Mouse (Mus musculus) embryonic facial prominence, embryonic 14.5 days (tissue): Measurements from ENCODE around the gene Fmnl3. TPM values are rescaled to one million over a fixed set of nuclear protein-coding genes. Genes with fewer than 3 reads are reported as not detected.
A peak's percentile ranks its signal among the peaks of the same experiment; 100 is the strongest.

Experiments used
- ATAC-seq: fragments of 200-750 bp; cut with Nextera tagmentation; 2 replicates; pipeline ENCODE4 v1.8.0; 2017; ENCODE audit warnings: low read depth, moderate number of reproducible peaks, moderate TSS enrichment
- DNase-seq: peaks from one replicate; pipeline ENCODE4 v3.0.0-alpha.2; 2015; ENCODE audit warnings: low spot score
- H3K27ac ChIP-seq: fragments of 300-500 bp; sonication (generic); replicated peaks from 2 replicates; pipeline ENCODE4 v1.5.1; 2014; ENCODE audit warnings: low read depth, mild to moderate bottlenecking, low read length, moderate library complexity
- H3K27me3 ChIP-seq: fragments of 300-500 bp; sonication (generic); replicated peaks from 2 replicates; pipeline ENCODE4 v1.6.1; 2014; ENCODE audit warnings: low read length; ENCODE audit not compliant: control insufficient read depth, insufficient read depth
- H3K36me3 ChIP-seq: fragments of 300-500 bp; sonication (generic); 2 replicates; pipeline ENCODE4 v1.6.1; 2014; ENCODE audit warnings: low read length, mixed read lengths; ENCODE audit not compliant: control insufficient read depth, insufficient read depth
- H3K4me1 ChIP-seq: fragments of 300-500 bp; sonication (generic); 2 replicates; pipeline ENCODE4 v1.6.1; 2014; ENCODE audit warnings: antibody characterized with exemption, low read length; ENCODE audit not compliant: control insufficient read depth, insufficient read depth
- H3K4me2 ChIP-seq: fragments of 300-500 bp; sonication (generic); 2 replicates; pipeline ENCODE4 v1.6.1; 2014; ENCODE audit warnings: low read depth, mild to moderate bottlenecking, low read length, moderate library complexity, mixed read lengths
- H3K4me3 ChIP-seq: fragments of 300-500 bp; sonication (generic); 2 replicates; pipeline ENCODE4 v1.5.1; 2014; ENCODE audit warnings: low read depth, mild to moderate bottlenecking, low read length
- H3K9ac ChIP-seq: fragments of 300-500 bp; sonication (generic); 2 replicates; pipeline ENCODE4 v1.6.1; 2014; ENCODE audit warnings: low read depth, mild to moderate bottlenecking, low read length, moderate library complexity, mixed read lengths
- H3K9me3 ChIP-seq: fragments of 300-500 bp; sonication (generic); 2 replicates; pipeline ENCODE4 v1.6.1; 2016; ENCODE audit warnings: low read length; ENCODE audit not compliant: control insufficient read depth
- WGBS: fragments of 180-500 bp; shearing (Covaris S2); extraction: QIAGEN DNeasy Blood & Tissue Kit; methylation state at CpG from one replicate; pipeline ENCODE4 v1.1.7; 2014; 5-methylcytosine and 5-hydroxymethylcytosine counted together
- polyA plus RNA-seq: library from polyadenylated mRNA; unstranded; fragments of >200 nt; fragmentation: Nextera tagmentation; extraction: Ambion mirVana; gene quantifications from 2 replicates; pipeline ENCODE4 v1.2.1, GENCODE M21; 2014

Fmnl3 gene
- polyA plus RNA-seq, 1 experiment from 2014 or later, result 18.5 TPM

DNA sequence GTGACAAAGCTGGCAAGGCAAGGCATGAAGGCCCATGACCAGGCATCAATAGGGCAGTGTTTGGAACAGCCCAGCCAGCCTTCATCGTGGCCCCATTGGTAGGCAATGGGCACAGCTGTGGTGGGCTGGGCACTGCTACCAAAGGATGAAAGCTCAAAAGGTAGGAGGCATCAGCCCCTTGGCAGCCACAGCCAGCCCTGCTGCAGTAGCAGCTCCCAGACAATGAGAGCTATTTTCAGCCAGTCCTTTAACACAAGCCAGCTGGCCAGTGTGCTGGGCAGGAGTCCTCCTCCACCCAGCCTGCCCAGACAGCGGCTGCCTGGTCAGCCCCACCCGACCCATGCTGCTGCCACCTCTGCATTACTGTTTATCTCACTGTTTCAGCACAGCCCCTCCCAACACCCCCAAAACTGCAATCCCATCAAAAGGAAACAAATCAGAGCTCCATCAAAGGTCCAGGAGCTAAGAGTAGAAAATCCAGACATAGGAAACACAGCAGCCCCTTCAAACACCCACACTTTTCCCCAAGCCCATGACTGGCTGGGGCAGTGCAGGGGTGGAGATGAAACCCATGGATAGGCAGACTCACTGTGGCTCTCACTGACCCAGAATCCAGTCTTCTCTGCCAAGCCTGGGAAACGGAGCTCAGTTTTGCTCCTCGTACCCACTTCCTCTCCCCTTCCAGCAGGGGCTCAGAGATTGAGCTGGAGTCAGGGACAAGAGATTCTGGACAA is 26.7 kb downstream of the Fmnl3 start:
- H3K4me1 ChIP-seq, result peaks cover 50% of the 10 kb centered on the region
- H3K27ac ChIP-seq, result peak overlapping the region; percentile 83
- 29% methylated on average over 5 of the region's 5 CpGs for WGBS
- H3K36me3 ChIP-seq, result no peaks in the 10 kb centered on the region
- H3K27me3 ChIP-seq, result no peaks in the 10 kb centered on the region
- DNase-seq (peak; percentile 74), ATAC-seq (peak; percentile 64)
- no peak overlapping the region for H3K4me3 ChIP-seq
- H3K9me3 ChIP-seq, result no peaks in the 10 kb centered on the region
- H3K4me2 ChIP-seq, result peak overlapping the region; percentile 23; the same call in 1 of the 2 replicates
- H3K9ac ChIP-seq, result peak overlapping the region; percentile 44

DNA sequence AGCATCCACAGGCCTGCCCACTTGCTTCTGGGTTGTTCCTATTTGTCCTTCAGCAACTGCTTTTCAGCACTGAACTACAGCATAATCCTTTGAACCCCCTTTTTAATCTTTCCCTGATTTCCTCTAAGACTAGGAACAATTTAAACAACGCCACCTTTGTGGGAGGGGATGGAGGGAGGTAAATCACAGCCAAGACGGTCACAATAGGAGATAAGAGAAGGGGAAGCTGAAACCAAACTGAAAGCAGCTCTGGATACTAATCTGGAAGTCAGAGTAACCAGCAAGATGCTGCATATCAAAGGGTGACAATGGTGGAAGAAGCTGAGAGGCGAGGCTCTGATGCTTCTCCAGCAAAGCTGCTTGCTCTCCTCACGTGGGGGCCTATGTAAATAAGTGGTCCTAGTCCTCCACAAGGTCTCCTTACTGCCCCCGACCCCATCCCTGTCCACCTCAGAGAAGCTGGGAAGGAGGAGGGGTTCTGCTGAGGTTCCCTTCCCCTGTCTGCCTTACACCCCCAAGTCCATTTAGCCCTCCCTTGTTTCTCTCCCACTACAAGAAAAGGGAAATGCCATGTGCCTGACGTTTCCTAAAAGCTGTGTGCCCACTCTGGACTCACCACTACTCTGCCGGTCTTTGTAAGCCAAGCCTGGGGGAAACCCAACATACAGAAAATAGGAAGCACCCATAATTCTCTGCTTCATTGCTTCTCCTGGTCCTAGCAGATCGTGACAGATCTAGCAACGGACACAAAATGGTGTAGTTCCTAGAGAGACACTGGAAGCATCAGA is 27.9 kb downstream of the Fmnl3 start:
- Histone ChIP-seq H3K4me3 (no peak overlapping the region), H3K36me3 (no peaks in the 10 kb centered on the region), H3K27ac (no peak overlapping the region; the same call in 1 of the 2 replicates), H3K9ac (no peak overlapping the region), H3K27me3 (no peaks in the 10 kb centered on the region), H3K9me3 (no peaks in the 10 kb centered on the region), H3K4me1 (peaks cover 53% of the 10 kb centered on the region), H3K4me2 (no peak overlapping the region)
- no peak for ATAC-seq
- WGBS, result 58% methylated on average over 9 of the region's 9 CpGs
- DNase-seq, result no peak

DNA sequence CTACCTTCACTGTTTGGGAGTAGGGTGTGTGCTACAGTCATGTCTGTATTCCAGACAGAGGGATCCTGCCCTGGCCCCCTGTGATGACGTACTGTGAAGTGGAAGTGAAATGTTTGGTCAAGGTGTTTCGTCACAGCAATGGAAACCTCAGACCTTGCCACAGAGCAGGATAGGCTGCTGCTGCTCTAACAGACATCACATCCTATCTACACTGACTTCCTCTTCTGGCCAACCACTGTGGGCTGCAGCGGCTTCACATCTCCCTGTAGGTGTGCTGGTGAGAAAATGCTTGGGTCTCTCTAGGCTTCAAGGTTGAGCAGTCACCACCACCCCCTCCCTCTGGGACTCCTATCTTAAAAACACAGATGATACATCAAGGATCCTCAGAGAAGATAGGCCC is 29.2 kb downstream of the Fmnl3 start:
- H3K36me3 ChIP-seq, result no peaks in the 10 kb centered on the region
- ATAC-seq, result no peak

DNA sequence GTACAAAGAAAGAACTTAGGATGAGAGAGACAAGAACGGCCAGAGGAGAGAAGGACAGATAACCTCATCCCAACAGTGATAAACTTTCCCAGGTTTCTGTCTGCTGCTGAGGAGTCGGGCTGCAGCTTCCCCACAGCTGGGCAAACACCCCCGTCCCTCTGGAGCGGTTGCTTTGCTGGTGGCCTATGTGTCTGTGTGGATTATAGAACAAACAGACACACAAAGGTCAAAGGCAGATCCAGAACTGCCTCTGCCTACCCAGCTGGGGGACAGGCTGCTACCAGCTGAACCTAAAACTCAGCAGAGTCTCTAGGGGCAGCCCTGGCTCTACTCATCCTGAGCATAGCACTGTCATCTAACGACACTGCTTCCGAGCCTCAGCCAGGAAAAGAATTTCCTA is 30.6 kb downstream of the Fmnl3 start:
- Histone ChIP-seq H3K4me3 (no peak overlapping the region), H3K36me3 (no peaks in the 10 kb centered on the region), H3K4me1 (peaks cover 55% of the 10 kb centered on the region), H3K4me2 (no peak overlapping the region), H3K27me3 (no peaks in the 10 kb centered on the region), H3K27ac (no peak overlapping the region), H3K9me3 (no peaks in the 10 kb centered on the region), H3K9ac (no peak overlapping the region)
- ATAC-seq (no peak), DNase-seq (no peak)
- WGBS, result 34% methylated on average over 6 of the region's 6 CpGs

More for the DNA sequence above, 29.2 kb downstream of the Fmnl3 start:
- Histone ChIP-seq H3K4me2 (no peak overlapping the region), H3K4me1 (peaks cover 55% of the 10 kb centered on the region), H3K4me3 (no peak overlapping the region), H3K27ac (no peak overlapping the region), H3K9me3 (no peaks in the 10 kb centered on the region), H3K9ac (no peak overlapping the region), H3K27me3 (no peaks in the 10 kb centered on the region)
- WGBS, result 89% methylated on average over 3 of the region's 3 CpGs
- no peak for DNase-seq

DNA sequence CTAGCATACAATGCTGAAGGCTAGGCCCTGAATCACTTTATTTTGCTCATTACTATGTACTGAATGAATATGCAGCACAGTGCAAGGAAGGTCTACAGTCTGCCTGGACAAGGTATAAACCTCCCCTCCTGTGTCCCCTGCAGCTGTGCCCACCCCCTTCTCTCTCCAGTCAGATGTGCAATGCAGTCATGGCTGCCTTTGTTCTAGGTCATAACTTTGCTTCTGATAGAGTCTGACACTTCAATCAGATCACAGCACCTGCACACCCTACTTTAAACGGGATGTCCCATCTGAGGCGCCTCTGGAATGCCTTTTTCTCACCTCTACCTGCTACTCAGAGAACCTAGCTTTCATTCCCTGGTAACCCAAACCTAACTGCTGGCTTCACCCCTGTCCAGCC is 31.4 kb downstream of the Fmnl3 start:
- ATAC-seq (no peak), DNase-seq (no peak)
- Histone ChIP-seq H3K36me3 (no peaks in the 10 kb centered on the region), H3K4me2 (no peak overlapping the region), H3K9ac (no peak overlapping the region), H3K9me3 (no peaks in the 10 kb centered on the region), H3K27ac (no peak overlapping the region), H3K4me3 (no peak overlapping the region), H3K4me1 (peaks cover 55% of the 10 kb centered on the region), H3K27me3 (no peaks in the 10 kb centered on the region)
- WGBS, result 70% methylated on average over 2 of the region's 2 CpGs

DNA sequence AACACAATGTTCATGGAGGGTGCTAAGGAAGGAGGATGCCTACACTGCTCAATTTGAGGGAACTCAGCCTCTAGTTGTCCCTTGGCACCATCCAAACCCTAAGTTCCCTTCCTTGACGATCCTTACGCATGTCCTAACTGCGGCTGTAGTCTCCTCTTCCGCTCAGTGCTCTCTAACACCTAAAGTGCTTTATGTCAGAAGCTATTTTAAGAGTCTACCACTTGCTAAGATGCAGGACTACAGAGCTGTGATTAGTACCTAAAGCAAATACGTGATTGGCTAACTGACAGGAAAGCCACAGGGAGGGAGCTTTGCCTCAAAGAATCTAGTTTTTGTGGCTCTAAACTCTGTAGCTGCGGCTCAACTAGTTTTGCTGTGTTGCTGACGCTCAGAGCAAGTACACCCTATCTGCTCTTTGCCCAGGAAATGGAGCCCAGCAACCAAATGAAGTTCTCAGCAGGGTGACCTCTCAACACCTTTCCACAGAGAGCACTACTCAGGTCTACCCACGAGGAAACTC is 34.4 kb downstream of the Fmnl3 start:
- Histone ChIP-seq H3K9ac (no peak overlapping the region), H3K27me3 (no peaks in the 10 kb centered on the region), H3K27ac (peak overlapping the region; percentile 97; the same call in 1 of the 2 replicates), H3K9me3 (no peaks in the 10 kb centered on the region), H3K36me3 (0 out of 2 replicates have a peak, but pooled peaks cover 10% of the 10 kb centered on the region), H3K4me3 (no peak overlapping the region), H3K4me2 (no peak overlapping the region), H3K4me1 (peaks cover 56% of the 10 kb centered on the region)
- DNase-seq (no peak), ATAC-seq (no peak)
- WGBS, result 75% methylated on average over 8 of the region's 8 CpGs

DNA sequence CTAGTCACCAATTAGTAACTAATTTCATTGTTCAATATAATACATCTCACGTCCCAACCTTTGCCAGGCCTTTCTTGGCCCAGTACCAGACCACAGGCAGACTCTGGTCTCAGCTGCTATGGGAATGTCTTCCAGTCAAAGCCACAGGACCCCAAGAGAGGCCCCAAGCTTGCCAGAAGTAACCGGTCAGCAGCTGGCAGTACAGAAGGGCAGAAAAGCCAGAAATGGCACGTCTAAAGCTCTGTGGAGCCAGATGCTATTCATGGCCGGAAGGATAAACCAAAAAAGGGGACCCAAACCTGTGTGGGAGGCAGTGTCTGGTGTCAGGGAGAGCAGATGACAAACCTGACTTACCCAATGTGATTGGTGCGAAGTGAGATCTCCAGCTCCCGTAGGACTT is 35.8 kb downstream of the Fmnl3 start:
- peaks cover 52% of the 10 kb centered on the region for H3K4me1 ChIP-seq
- peak; percentile 78 for DNase-seq
- H3K4me2 ChIP-seq, result no peak overlapping the region
- peak overlapping the region; percentile 97 for H3K27ac ChIP-seq
- H3K36me3 ChIP-seq, result peaks cover 17% of the 10 kb centered on the region; the same call in 1 of the 2 replicates
- 50% methylated on average over 6 of the region's 6 CpGs for whole genome bisulfite sequencing
- no peaks in the 10 kb centered on the region for H3K27me3 ChIP-seq
- H3K9ac ChIP-seq, result no peak overlapping the region
- no peaks in the 10 kb centered on the region for H3K9me3 ChIP-seq
- peak; percentile 19; the same call in 1 of the 2 replicates for ATAC-seq
- H3K4me3 ChIP-seq, result no peak overlapping the region

DNA sequence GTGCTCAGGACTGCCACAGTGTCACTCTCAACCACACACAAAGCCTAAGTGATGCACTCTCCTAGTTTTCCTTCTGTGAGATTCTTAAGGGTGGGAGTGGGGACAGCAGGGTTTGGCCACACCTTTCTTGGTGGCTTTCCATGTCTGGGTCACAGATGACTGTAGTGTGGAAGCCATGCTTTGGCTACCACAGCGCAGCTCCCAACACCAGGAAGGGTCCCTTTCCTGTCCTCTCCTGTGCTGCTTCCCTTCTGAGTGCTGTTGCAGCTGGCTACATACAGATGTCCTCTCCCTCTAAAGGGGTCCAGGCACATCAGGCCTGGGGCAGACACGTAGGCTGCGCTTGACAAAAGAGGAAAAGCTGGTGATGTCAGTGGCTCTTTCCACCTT is 36.6 kb downstream of the Fmnl3 start:
- Histone ChIP-seq H3K4me2 (peak overlapping the region; percentile 25), H3K36me3 (peaks cover 25% of the 10 kb centered on the region), H3K9ac (peak overlapping the region; percentile 41), H3K9me3 (no peaks in the 10 kb centered on the region), H3K27me3 (no peaks in the 10 kb centered on the region), H3K27ac (peak overlapping the region; percentile 97), H3K4me3 (no peak overlapping the region), H3K4me1 (peaks cover 46% of the 10 kb centered on the region)
- WGBS, result 38% methylated on average over 1 of the region's 3 CpGs
- ATAC-seq (peak; percentile 3; the same call in 1 of the 2 replicates), DNase-seq (peak; percentile 59)
